Mouse (Mus musculus) left cerebral cortex, postnatal 14 days (tissue): Measurements from ENCODE around the gene Btd. TPM values are rescaled to one million over a fixed set of nuclear protein-coding genes. Genes with fewer than 3 reads are reported as not detected.

ENCODE experiments used
- DNase-seq, 2 experiments: peaks; one replicate each; pipeline ENCODE4 v3.0.0; 2021 to 2022; ENCODE audit warnings: low spot score in 2 of 2, mixed read lengths in 1 of 2
- intact Hi-C: fragments of 180-260 bp; cut with DNase I; formaldehyde crosslinking; loops from one replicate; pipeline ENCODE4 v1.15.1; 2025
- total RNA-seq, 2 experiments: library from RNA; stranded (reverse); gene quantifications; 2 replicates each; pipeline ENCODE4 v1.2.3; 2021

The Btd gene
- total RNA-seq, 2 experiments from 2014 or later: 7.9 to 8.5 TPM

GRCm38 (mm10) chr14:31644183-31644830 lies 3.5 kb downstream of the Btd start:
- intact Hi-C loops: no loop called here
- no peak for DNase-seq

- intact Hi-C loops: no loop called here
- DNase-seq: no peak
Measured at GRCm38 (mm10) chr14:31644931-31645547, 4.2 kb downstream of the Btd start.

DNA sequence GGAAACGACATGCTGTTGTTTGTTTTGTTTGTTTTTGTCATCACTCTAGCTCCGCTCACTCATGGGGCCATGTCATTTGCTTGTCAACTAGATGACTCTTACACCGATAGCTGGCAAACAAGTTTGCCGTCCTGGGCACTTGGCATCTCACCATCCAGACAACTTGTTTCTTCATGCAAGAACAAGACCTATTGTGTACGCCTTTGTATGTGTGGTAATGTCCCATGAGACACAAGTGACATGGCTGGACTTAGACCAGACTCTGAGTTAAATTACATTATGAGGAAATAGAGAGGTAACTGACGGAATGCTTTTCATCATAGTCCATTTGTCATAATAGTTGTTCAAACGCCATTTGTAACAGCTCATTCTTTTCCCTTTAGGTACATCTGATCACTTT lies 5.1 kb downstream of the Btd start:
- intact Hi-C loops: no loop called here
- DNase-seq: no peak

GRCm38 (mm10) chr14:31647991-31648390 lies 7.2 kb downstream of the Btd start:
- intact Hi-C loops: no loop called here
- DNase-seq: no peak

GRCm38 (mm10) chr14:31650347-31650746 lies 9.5 kb downstream of the Btd start:
- intact Hi-C loops: loop anchor here (10.0 kb wide), 1 partner anchor 294 kb away; no protein-coding TSS in a partner anchor
- DNase-seq: no peak

DNA sequence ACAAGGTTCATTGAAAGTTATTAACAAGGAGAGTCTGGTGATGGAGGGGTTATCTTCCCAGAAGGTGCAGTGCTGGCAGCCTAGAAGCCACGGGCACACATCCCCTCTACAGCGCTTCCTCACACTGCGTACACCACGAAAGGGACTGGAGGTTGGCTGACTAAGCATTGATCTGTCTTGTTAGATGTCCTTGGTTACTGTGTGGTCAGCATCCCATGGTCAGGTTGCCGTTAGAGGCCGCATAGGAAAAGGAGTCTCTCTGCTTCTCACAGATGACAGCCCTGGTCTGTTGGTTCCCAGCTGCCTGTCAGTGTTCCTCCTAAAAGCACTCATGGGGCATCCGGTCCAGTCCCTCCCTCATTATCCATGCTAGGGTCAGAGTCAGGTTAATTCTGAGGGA lies 10.4 kb downstream of the Btd start:
- intact Hi-C loops: loop anchor here (10.0 kb wide), 1 partner anchor 294 kb away; no protein-coding TSS in a partner anchor

GRCm38 (mm10) chr14:31652106-31652505 lies 11.3 kb downstream of the Btd start:
- intact Hi-C loops: loop anchor here (10.0 kb wide), 1 partner anchor 293 kb away; no protein-coding TSS in a partner anchor
- DNase-seq: no peak

More for the DNA sequence above, 10.4 kb downstream of the Btd start:
- no peak for DNase-seq

DNA sequence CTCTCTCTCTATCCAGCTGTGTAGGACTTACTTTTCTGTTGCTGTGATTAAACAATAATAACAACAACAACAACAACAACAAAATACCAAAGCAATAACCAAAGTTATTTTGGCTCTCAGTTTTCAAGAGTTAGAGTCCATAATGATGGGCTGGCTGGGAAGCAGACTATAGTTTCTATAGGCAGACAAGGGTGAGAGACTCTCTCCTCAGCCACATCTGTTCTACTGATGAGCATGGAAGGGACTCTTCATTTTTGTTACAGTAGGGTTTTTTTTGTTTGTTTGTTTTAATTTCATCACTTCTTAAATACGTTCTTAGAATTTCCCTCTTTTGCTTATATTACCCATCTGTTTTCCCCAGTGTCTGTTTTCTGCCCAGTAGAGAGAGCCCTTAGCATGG lies 11.8 kb downstream of the Btd start:
- no peak for DNase-seq
- intact Hi-C loops: loop anchor here (10.0 kb wide), 1 partner anchor 292 kb away; no protein-coding TSS in a partner anchor

DNA sequence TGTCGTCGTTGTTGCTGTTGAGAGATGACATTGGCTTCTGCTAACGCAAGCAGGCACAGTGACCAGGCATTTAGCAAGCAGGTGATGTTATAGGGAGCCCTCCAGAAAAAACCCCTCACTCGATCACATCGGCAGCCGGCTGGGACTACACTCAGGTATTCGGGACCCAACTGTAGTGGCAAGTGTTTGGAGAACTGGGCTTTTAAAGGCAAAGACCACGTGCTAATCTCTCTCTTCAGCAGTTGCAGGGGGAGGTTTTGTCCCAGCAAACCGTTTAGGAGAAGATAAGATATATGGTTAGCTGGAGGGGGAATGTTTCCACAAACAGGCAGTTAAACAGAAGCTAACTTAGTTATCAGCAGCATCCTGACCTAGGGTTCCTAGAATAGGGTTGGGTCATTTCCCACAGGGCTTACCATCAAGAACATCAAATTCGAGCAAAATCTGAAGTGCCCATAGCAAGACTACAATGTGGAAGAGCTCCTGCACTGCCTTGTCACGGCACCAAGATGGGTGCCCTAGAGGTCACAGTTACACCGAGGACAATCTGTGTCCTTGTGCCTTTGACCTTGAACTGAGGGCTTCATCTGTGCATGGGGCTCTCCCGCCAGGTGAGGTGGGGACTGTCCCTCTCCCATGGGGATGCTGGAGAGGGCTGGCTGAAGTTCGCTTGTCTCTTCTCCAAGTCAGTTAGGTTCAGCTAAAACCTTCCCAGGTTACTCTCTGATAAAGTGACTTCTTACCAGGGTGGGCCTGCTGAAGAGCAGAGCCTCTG lies 12.5 kb downstream of the Btd start:
- DNase-seq: no peak
- intact Hi-C loops: loop anchor here (10.0 kb wide), 1 partner anchor 292 kb away; no protein-coding TSS in a partner anchor

DNA sequence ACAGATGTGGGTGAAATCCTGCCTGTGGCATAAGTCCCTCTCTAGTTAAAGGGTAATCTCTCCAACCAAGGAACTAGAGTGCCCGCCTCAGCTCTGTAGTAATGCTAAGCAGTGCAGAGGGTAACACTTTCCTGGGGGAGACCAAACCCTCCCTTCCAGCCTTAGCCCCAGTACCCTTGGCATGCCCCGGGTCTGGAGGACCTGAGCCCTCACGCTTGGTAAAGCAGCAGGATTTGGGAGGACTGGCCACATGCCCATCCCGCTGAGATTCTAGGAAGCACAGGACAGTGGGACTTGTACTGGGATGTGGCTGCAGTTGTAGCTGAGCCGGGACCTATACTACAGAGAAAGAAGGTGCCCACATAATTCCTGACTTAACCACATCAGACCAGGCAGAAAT lies 14.0 kb downstream of the Btd start:
- intact Hi-C loops: loop anchor here (5.0 to 10.0 kb wide), 2 partner anchors 290 to 422 kb away; no protein-coding TSS in a partner anchor
- no peak for DNase-seq

DNA sequence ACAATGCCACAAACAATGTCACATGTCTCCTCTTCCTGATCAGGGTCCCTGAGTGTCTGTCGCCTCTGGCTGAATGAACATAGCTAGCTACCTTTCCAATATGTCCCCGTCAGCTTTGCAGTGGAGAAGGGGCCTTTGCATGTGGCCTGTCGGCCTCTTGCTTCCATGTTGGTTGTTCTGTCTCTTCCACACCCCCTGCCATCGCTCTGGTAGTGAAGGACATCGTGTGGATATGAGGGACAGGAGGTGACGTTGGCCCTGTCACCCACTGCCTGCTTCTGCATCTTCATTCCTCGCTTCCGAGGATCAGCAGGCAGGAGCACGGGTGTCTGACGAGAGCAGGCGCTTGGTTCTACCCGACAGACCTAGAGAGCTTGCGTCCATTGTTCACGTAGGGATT lies 14.6 kb downstream of the Btd start:
- intact Hi-C loops: loop anchor here (5.0 to 10.0 kb wide), 2 partner anchors 289 to 422 kb away; no protein-coding TSS in a partner anchor
- DNase-seq: no peak

DNA sequence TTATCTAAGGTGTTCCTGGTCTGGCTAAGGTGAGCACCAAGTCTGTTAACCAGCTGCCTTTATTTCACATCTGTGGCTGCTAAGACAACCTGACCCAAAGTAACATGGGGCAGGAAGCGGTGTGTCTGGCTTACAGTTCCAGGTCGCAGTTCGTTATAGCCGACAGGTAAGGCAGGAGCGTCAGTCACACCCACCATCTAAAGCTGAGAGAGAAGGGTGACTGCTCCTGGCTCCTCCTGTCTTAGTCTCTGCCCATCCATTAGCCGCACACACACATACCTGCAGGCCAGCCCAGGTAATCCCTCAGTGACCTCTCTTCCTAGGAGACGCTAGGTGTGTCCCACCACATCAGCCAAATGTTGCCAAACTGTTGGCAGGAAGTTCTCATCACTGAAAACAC lies 15.6 kb downstream of the Btd start:
- DNase-seq: no peak
- intact Hi-C loops: loop anchor here (2.0 to 10.0 kb wide), 3 partner anchors 134 to 421 kb away; no protein-coding TSS in a partner anchor

GRCm38 (mm10) chr14:31656857-31657645 lies 16.2 kb downstream of the Btd start:
- peak; percentile 85 to 86 for DNase-seq
- intact Hi-C loops: loop anchor here (2.0 to 10.0 kb wide), 3 partner anchors 134 to 420 kb away; no protein-coding TSS in a partner anchor

DNA sequence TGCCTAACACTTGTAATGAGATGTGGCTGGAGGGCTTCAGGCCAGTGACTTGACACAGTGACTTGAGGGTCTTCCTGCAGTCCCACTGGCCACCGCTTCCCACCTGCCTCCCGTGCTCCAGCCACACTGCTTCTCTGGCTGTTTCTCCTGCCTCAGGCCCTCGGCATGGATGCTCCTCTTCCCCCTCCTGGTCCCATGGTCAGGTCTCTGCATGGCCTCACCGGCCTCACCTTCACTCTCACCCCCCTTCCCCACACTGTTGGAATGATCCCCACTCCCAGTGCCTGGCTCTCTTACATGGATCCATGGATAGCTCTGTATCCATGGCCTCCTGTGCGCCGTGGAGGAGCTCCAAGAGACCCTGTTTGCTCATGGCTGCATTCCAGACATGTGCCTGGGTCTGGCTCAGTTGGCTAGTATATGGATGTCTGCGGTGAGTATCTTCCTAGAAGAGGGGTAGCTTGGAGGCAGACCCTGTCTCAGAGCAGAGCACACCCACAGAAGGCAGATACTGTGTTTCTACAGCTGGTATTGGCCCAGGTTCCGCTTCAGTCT lies 17.4 kb downstream of the Btd start:
- intact Hi-C loops: loop anchor here (5.0 to 10.0 kb wide), 2 partner anchors 287 to 419 kb away; no protein-coding TSS in a partner anchor
- DNase-seq: no peak

GRCm38 (mm10) chr14:31659501-31660181 lies 18.8 kb downstream of the Btd start:
- intact Hi-C loops: loop anchor here (2.0 to 10.0 kb wide), 3 partner anchors 121 to 418 kb away; no protein-coding TSS in a partner anchor
- peak in 1 of 2 experiments; percentile 74 for DNase-seq

GRCm38 (mm10) chr14:31660312-31661093 lies 19.7 kb downstream of the Btd start:
- DNase-seq: no peak
- intact Hi-C loops: loop anchor here (2.0 kb wide), 1 partner anchor 120 kb away; no protein-coding TSS in a partner anchor
